Mouse (Mus musculus): ENCODE data around the gene Col13a1. TPM values are rescaled to one million over a fixed set of nuclear protein-coding genes. Genes with fewer than 3 reads are reported as not detected.
A peak's percentile ranks its signal among the peaks of the same experiment; 100 is the strongest.

The Col13a1 gene
- total and polyA plus RNA-seq, 3 experiments, result not detected

GRCm38 (mm10) chr10:61991481-61992424 lies 12.8 kb upstream of the Col13a1 start:
- TF ChIP-seq TBP (conservative IDR thresholded peaks at IDR 0.05; ENCODE audit: low read depth, low read length) (no peak), MEF2A (IDR thresholded peaks at IDR 0.05; ENCODE audit: borderline replicate concordance, low read depth, low read length) (no peak), POLR2A (IDR thresholded peaks at IDR 0.05; ENCODE audit: low read depth, low read length) (no peak), ELF1 (IDR thresholded peaks at IDR 0.05; ENCODE audit: low read depth, low read length) (no peak), ZKSCAN1 (IDR thresholded peaks at IDR 0.05; ENCODE audit: borderline replicate concordance, low read depth, low read length) (no peak), MXI1 (IDR thresholded peaks at IDR 0.05; ENCODE audit: low read depth, low read length) (no peak), CTCF (conservative IDR thresholded peaks at IDR 0.05 in 1 of 2, IDR thresholded peaks at IDR 0.05 in 1 of 2; ENCODE audit: low read depth in 2 of 2, low read length in 2 of 2) (peak in 1 of 2 experiments; percentile 63; a peak in 3 of 4 replicates), ZNF384 (IDR thresholded peaks at IDR 0.05; ENCODE audit: low read depth, low read length) (peak; percentile 96), RAD21 (IDR thresholded peaks at IDR 0.05; ENCODE audit: low read depth, low read length) (peak; percentile 23), SIN3A (IDR thresholded peaks at IDR 0.05; ENCODE audit: low read length) (no peak), USF2 (conservative IDR thresholded peaks at IDR 0.05; ENCODE audit: low read depth, low read length) (no peak), SMC3 (IDR thresholded peaks at IDR 0.05; ENCODE audit: low read depth, low read length) (peak; percentile 31)
- Histone ChIP-seq H3K4me3 (replicated peaks in 1 of 3; ENCODE audit: low read depth in 2 of 3, low read length in 2 of 3, poor library complexity in 1 of 3) (no peak overlapping the region), H3K27ac (ENCODE audit: insufficient read depth, low read depth) (no peak overlapping the region), H3K36me3 (replicated peaks in 1 of 2; ENCODE audit: control insufficient read depth in 1 of 2, insufficient read depth in 1 of 2, low read length in 1 of 2) (no peaks in the 10 kb centered on the region), H3K9me3 (replicated peaks; ENCODE audit: low read length) (no peaks in the 10 kb centered on the region), H3K4me1 (ENCODE audit: control insufficient read depth in 1 of 2, insufficient read depth in 2 of 2) (no peaks in the 10 kb centered on the region), H3K27me3 (replicated peaks) (peaks cover 89% of the 10 kb centered on the region), H3K9ac (ENCODE audit: insufficient read depth, low read depth) (no peak overlapping the region), H3K4me2 (ENCODE audit: insufficient read depth, low read depth, poor library complexity, severe bottlenecking) (no peak overlapping the region), H3K79me2 (replicated peaks; ENCODE audit: control insufficient read depth, extremely low read depth, insufficient read depth, poor library complexity, severe bottlenecking) (no peaks in the 10 kb centered on the region)
- dilution Hi-C loops (cut with MboI; ENCODE audit: extremely low pct_ligation_motif_present, extremely low pct_unique_long_range_greater_than_20kb, low sequenced_read_pairs), result no loop called here
- in situ Hi-C loops (cut with MboI; ENCODE audit: low pct_ligation_motif_present, low pct_unique_long_range_greater_than_20kb, low sequenced_read_pairs), result no loop called here
- DNase-seq (ENCODE audit: extremely low read depth), result peak; percentile 3

GRCm38 (mm10) chr10:61980424-61980823 lies 1.5 kb upstream of the Col13a1 start:
- Histone ChIP-seq H3K4me1 (ENCODE audit: control insufficient read depth in 1 of 2, insufficient read depth in 2 of 2) (no peaks in the 10 kb centered on the region; a peak in 1 of 4 replicates), H3K27ac (ENCODE audit: insufficient read depth, low read depth) (no peak overlapping the region), H3K79me2 (replicated peaks; ENCODE audit: control insufficient read depth, extremely low read depth, insufficient read depth, poor library complexity, severe bottlenecking) (no peaks in the 10 kb centered on the region), H3K4me3 (replicated peaks in 1 of 3; ENCODE audit: low read depth in 2 of 3, low read length in 2 of 3, poor library complexity in 1 of 3) (no peak overlapping the region), H3K36me3 (replicated peaks in 1 of 2; ENCODE audit: control insufficient read depth in 1 of 2, insufficient read depth in 1 of 2, low read length in 1 of 2) (no peaks in the 10 kb centered on the region), H3K9me3 (replicated peaks; ENCODE audit: low read length) (peaks cover 18% of the 10 kb centered on the region), H3K4me2 (ENCODE audit: insufficient read depth, low read depth, poor library complexity, severe bottlenecking) (no peak overlapping the region), H3K9ac (ENCODE audit: insufficient read depth, low read depth) (no peak overlapping the region), H3K27me3 (replicated peaks) (peaks cover 56% of the 10 kb centered on the region)
- peak; percentile 75 for DNase-seq (ENCODE audit: extremely low read depth)
- dilution Hi-C loops (cut with MboI; ENCODE audit: extremely low pct_ligation_motif_present, extremely low pct_unique_long_range_greater_than_20kb, low sequenced_read_pairs) (no loop called here), in situ Hi-C loops (cut with MboI; ENCODE audit: low pct_ligation_motif_present, low pct_unique_long_range_greater_than_20kb, low sequenced_read_pairs) (no loop called here)
- no peak for TF ChIP-seq GABPA (IDR thresholded peaks at IDR 0.05; ENCODE audit: insufficient replicate concordance, low read depth, low read length)
- TF ChIP-seq MAX (IDR thresholded peaks at IDR 0.05; ENCODE audit: low read length), result no peak
- peak; percentile 70 for TF ChIP-seq RAD21 (IDR thresholded peaks at IDR 0.05; ENCODE audit: low read depth, low read length)
- no peak for TF ChIP-seq RCOR1 (conservative IDR thresholded peaks at IDR 0.05; ENCODE audit: low read depth, low read length)
- TF ChIP-seq MXI1 (IDR thresholded peaks at IDR 0.05; ENCODE audit: low read depth, low read length), result no peak
- no peak for TF ChIP-seq NRF1 (IDR thresholded peaks at IDR 0.05; ENCODE audit: low read depth, low read length)
- TF ChIP-seq IRF4 (IDR thresholded peaks at IDR 0.05; ENCODE audit: low read depth, low read length), result 0 out of 2 replicates have a peak, but pooled peaks have one; percentile 23
- TF ChIP-seq TBP (conservative IDR thresholded peaks at IDR 0.05; ENCODE audit: low read depth, low read length), result no peak
- TF ChIP-seq MYC (IDR thresholded peaks at IDR 0.05; ENCODE audit: low read depth, low read length), result no peak
- TF ChIP-seq TCF12 (IDR thresholded peaks at IDR 0.05; ENCODE audit: low read depth, low read length), result no peak
- TF ChIP-seq PAX5 (IDR thresholded peaks at IDR 0.05; ENCODE audit: low read length), result no peak
- no peak for TF ChIP-seq CHD2 (IDR thresholded peaks at IDR 0.05; ENCODE audit: low read length)
- TF ChIP-seq EP300 (IDR thresholded peaks at IDR 0.05; ENCODE audit: low read length), result no peak
- TF ChIP-seq MAFK (IDR thresholded peaks at IDR 0.05; ENCODE audit: insufficient replicate concordance, low read length), result 0 out of 2 replicates have a peak, but pooled peaks have one; percentile 29
- no peak for TF ChIP-seq E2F4 (IDR thresholded peaks at IDR 0.05; ENCODE audit: insufficient replicate concordance, low read depth, low read length)
- no peak for TF ChIP-seq MEF2A (IDR thresholded peaks at IDR 0.05; ENCODE audit: borderline replicate concordance, low read depth, low read length)
- TF ChIP-seq CHD1 (IDR thresholded peaks at IDR 0.05; ENCODE audit: low read depth, low read length), result no peak
- no peak for TF ChIP-seq JUND (conservative IDR thresholded peaks at IDR 0.05; ENCODE audit: low read depth, low read length)
- no peak for TF ChIP-seq ZMIZ1 (IDR thresholded peaks at IDR 0.05; ENCODE audit: low read depth, low read length)
- no peak for TF ChIP-seq POLR2AphosphoS2 (IDR thresholded peaks at IDR 0.05; ENCODE audit: low read depth, low read length)
- TF ChIP-seq ZC3H11A (IDR thresholded peaks at IDR 0.05; ENCODE audit: low read depth, low read length), result no peak
- TF ChIP-seq ZNF384 (IDR thresholded peaks at IDR 0.05; ENCODE audit: low read depth, low read length), result no peak
- no peak for TF ChIP-seq JUN (IDR thresholded peaks at IDR 0.05; ENCODE audit: insufficient read depth, low read depth, low read length)
- TF ChIP-seq ELF1 (IDR thresholded peaks at IDR 0.05; ENCODE audit: low read depth, low read length), result peak; percentile 36; the same call in 1 of the 2 replicates
- TF ChIP-seq SMC3 (IDR thresholded peaks at IDR 0.05; ENCODE audit: low read depth, low read length), result peak; percentile 75
- no peak for TF ChIP-seq POLR2A (IDR thresholded peaks at IDR 0.05; ENCODE audit: low read depth, low read length)
